Mouse (Mus musculus) heart, embryonic 16.5 days (tissue): ENCODE results near the gene Itpr1. TPM values are rescaled to one million over a fixed set of nuclear protein-coding genes. Genes with fewer than 3 reads are reported as not detected.

Experiments used
- ATAC-seq: fragments of 200-750 bp; cut with Nextera tagmentation; replicated peaks from 2 replicates; pipeline ENCODE4 v1.8.0; 2017; ENCODE audit warnings: moderate number of reproducible peaks; ENCODE audit not compliant: insufficient read depth, low FRiP score; ENCODE audit errors: extremely low read depth
- H3K27ac ChIP-seq: fragments of 300-500 bp; sonication (generic); 2 replicates; pipeline ENCODE4 v1.5.1; 2014; ENCODE audit warnings: mild to moderate bottlenecking, low read length, control low read depth, moderate library complexity
- H3K27me3 ChIP-seq: fragments of 300-500 bp; sonication (generic); 2 replicates; pipeline ENCODE4 v1.6.1; 2014; ENCODE audit warnings: low read length, mixed read lengths; ENCODE audit not compliant: control insufficient read depth, insufficient read depth
- H3K36me3 ChIP-seq: fragments of 300-500 bp; sonication (generic); 2 replicates; pipeline ENCODE4 v1.6.1; 2014; ENCODE audit not compliant: control insufficient read depth, insufficient read depth
- H3K4me1 ChIP-seq: fragments of 300-500 bp; sonication (generic); 2 replicates; pipeline ENCODE4 v1.6.1; 2014; ENCODE audit warnings: low read length, mixed read lengths; ENCODE audit not compliant: control insufficient read depth, insufficient read depth
- H3K4me2 ChIP-seq: fragments of 300-500 bp; sonication (generic); 2 replicates; pipeline ENCODE4 v1.6.1; 2014; ENCODE audit warnings: low read depth, mild to moderate bottlenecking, control low read depth, low read length
- H3K4me3 ChIP-seq: fragments of 300-500 bp; sonication (generic); 2 replicates; pipeline ENCODE4 v1.5.1; 2014; ENCODE audit warnings: mild to moderate bottlenecking, control low read depth, low read length
- H3K9ac ChIP-seq: fragments of 300-500 bp; sonication (generic); 2 replicates; pipeline ENCODE4 v1.6.1; 2014; ENCODE audit warnings: low read length, control low read depth
- H3K9me3 ChIP-seq: fragments of 300-500 bp; sonication (generic); replicated peaks from 2 replicates; pipeline ENCODE4 v1.6.1; 2016; ENCODE audit warnings: low read length; ENCODE audit not compliant: control insufficient read depth
- WGBS: fragments of 180-500 bp; shearing (Covaris S2); extraction: QIAGEN DNeasy Blood & Tissue Kit; methylation state at CpG from one replicate; pipeline ENCODE4 v1.1.7; 2014; 5-methylcytosine and 5-hydroxymethylcytosine counted together
- polyA plus RNA-seq: library from polyadenylated mRNA; unstranded; fragments of >200 nt; fragmentation: Nextera tagmentation; extraction: Ambion mirVana; gene quantifications from 2 replicates; pipeline ENCODE4 v1.2.1, GENCODE M21; 2015

Gene Itpr1
- polyA plus RNA-seq, 1 experiment from 2014 or later = 10.8 TPM

DNA sequence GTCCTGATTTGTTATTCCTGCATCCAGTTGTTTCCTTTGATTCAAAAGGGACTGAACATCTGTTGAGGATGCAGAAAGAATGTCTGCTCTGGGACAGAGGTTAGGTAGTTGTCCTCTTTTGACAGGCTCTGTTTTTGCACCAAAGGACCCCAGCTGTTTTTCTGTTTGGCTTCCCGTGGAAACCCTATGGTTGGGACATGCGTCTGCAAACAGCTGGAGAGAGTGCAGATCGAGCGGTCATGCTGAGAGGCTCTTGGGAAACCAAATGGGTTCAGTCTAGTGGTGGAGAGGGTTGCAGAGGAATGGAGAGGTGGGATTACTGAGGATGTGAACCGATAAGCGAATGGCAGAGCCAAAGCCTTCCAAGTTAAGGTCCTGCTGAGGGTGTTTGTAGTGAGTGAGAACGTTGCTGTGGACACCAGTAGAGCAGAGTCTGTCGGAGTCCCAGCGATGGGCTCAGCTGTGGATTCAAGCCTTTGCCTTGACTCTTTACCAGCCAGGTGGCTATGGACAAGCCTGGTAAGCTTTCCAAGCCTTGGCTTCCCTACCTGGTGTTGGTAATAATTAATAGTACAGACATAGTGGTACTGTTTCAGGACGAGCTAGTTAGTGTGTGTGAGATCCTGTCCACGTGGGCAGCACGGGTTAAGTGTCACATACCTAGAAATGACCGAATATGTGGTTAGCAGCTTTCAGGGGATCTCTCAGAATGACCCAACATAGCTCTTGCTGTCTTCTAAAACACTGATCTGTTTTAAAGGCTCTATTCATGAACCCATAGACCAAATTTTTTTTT lies 39.9 kb downstream of the Itpr1 start:
- Histone ChIP-seq H3K27me3 (no peaks in the 10 kb centered on the region), H3K9me3 (no peaks in the 10 kb centered on the region), H3K4me3 (no peak overlapping the region), H3K36me3 (no peaks in the 10 kb centered on the region), H3K27ac (no peak overlapping the region), H3K4me2 (no peak overlapping the region), H3K9ac (no peak overlapping the region), H3K4me1 (peaks cover 46% of the 10 kb centered on the region)
- ATAC-seq = no peak
- 72% methylated on average over 13 of the region's 13 CpGs for WGBS

DNA sequence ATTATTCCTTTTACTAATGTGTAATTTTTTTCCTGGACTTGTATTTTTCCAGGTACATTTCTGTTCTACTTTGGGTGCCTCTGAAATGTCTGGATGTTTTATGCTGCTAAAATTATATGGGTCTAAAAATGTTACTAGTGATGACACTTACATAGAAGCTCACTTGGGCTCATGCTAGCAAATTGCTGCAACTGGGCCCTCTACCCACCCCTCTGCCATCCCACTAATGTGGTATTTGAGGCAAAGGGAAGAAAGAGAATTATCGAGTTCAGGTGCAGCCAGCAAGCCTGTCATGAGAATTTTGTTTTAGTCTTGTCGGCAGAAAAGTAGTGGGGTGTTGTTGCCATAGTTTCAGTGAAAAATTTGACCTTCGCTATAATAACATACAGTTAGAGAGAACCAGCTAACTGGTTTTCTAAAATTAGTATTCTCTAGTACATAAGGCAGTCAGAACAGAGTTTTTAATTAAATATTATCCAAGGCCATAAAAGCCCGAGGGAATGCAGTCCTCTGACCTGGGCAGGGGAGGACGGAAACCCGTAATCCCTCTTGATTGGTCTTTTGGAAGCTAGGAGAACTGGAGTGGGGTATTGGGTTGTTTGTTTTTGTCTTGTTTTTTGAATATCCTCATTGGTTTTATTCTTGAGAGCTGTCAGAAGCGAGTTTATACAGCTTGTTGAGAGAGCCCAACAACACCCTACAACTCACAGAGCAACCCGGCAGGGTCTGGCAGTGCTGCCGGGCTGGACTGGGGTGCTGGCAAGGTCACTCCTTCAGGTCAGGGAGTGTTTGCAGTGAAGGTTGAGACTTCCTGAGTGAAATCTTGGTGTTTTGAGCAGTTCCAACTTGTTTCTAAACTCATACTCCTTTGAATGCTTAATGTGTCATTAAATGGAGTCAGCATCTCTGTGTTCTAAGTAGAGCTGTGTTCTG lies 41.5 kb downstream of the Itpr1 start:
- no peak for ATAC-seq
- Histone ChIP-seq H3K4me1 (peaks cover 35% of the 10 kb centered on the region), H3K27me3 (no peaks in the 10 kb centered on the region), H3K27ac (no peak overlapping the region), H3K4me3 (no peak overlapping the region), H3K4me2 (no peak overlapping the region), H3K36me3 (no peaks in the 10 kb centered on the region), H3K9ac (no peak overlapping the region), H3K9me3 (no peaks in the 10 kb centered on the region)
- 72% methylated on average over 9 of the region's 9 CpGs for WGBS

DNA sequence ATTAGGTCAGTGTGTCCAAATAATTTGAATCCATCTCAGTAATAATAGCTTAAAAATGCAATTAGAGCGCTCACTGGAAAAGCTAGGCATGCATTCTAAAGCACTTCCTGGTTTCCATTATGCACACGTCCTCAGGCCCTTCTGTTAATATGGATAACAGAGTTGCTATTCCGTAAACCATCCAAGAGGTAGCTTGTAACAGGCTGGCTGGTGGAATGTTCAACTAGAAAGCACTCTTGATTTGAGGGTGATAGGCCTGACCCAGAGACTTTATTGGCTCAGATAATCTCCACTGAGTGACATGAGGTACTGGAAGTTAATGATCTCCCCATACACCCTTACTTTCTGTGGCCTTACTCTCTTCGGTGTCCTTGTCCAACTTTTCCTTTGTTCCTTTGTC lies 43.0 kb downstream of the Itpr1 start:
- Histone ChIP-seq H3K9ac (no peak overlapping the region), H3K27ac (0 out of 2 replicates have a peak overlapping the region, but pooled peaks have one; percentile 37), H3K9me3 (no peaks in the 10 kb centered on the region), H3K4me1 (peaks cover 41% of the 10 kb centered on the region), H3K4me2 (no peak overlapping the region), H3K4me3 (no peak overlapping the region), H3K27me3 (no peaks in the 10 kb centered on the region), H3K36me3 (no peaks in the 10 kb centered on the region)
- ATAC-seq = no peak
- 45% methylated on average over 4 of the region's 4 CpGs for WGBS

DNA sequence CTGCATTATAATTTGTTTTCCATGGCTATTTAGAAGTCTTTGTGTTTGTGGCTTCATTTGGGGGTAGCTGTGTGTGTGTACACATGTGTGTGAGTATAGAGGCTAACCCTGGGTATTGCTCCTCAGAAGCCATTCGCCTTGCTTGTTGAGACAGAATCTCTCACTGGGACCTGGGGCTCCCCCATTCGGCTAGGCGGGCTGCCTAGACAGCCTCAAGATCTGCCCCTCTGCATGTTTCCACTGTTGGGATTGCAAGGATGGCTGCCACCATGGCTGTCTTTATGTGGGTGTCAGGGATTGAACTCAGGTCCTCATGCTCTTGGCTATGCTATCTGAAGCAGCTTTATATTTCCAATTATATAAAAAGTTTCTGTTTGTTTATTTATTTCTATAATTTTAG lies 44.3 kb downstream of the Itpr1 start:
- Histone ChIP-seq H3K9me3 (no peaks in the 10 kb centered on the region), H3K4me1 (peaks cover 44% of the 10 kb centered on the region), H3K36me3 (no peaks in the 10 kb centered on the region), H3K27me3 (no peaks in the 10 kb centered on the region), H3K9ac (no peak overlapping the region), H3K27ac (no peak overlapping the region), H3K4me2 (no peak overlapping the region), H3K4me3 (no peak overlapping the region)
- no peak for ATAC-seq
- WGBS = 82% methylated on average over 3 of the region's 3 CpGs

DNA sequence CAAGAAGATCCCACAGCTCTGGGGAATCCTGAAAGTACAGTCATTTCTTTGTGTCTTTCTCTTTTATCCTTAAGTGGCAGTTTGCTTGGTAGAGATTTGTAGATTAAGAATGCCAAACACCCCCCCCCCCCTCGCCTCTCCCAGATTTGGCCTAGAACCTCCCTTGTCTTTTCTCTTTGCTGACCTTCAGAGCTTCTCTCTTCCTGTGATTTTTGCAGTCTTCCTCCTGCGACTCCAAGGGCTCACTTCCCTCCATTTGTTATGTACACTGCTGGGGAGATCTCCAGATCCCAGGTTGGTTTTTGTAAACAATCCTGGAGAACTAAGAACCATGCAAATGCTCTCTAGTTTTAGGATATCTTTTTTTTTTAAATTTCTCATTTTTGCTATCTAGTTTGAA lies 45.7 kb downstream of the Itpr1 start:
- no peaks in the 10 kb centered on the region for H3K9me3 ChIP-seq
- H3K4me1 ChIP-seq = peaks cover 43% of the 10 kb centered on the region
- no peak overlapping the region for H3K9ac ChIP-seq
- no peak overlapping the region for H3K4me3 ChIP-seq
- H3K36me3 ChIP-seq = no peaks in the 10 kb centered on the region
- no peaks in the 10 kb centered on the region for H3K27me3 ChIP-seq
- no peak for ATAC-seq
- no peak overlapping the region for H3K27ac ChIP-seq
- 69% methylated on average over 2 of the region's 2 CpGs for WGBS
- no peak overlapping the region for H3K4me2 ChIP-seq

DNA sequence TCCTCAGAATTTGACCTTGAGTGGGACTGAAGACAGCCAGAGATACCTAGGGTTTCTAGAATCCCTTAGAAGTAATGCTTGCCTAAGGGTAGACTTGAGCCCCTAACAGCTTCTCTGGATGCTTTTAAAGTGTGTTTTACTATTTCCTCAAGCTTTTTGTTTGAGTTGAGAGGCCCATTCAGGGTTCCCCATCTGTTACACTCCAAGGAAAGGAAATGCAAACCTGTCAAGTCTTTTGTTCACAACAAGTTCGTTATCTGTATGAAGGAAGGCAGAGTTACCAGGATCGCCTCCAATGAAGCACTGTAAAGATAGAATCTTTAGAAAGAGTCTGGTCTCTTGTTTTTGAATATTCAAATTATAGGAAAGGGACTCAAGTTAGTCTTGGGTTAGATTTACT lies 46.8 kb downstream of the Itpr1 start:
- no peak overlapping the region for H3K9ac ChIP-seq
- H3K4me3 ChIP-seq = no peak overlapping the region
- no peak overlapping the region for H3K4me2 ChIP-seq
- no peaks in the 10 kb centered on the region for H3K9me3 ChIP-seq
- ATAC-seq = no peak
- H3K4me1 ChIP-seq = peaks cover 39% of the 10 kb centered on the region
- H3K27ac ChIP-seq = 0 out of 2 replicates have a peak overlapping the region, but pooled peaks have one; percentile 12
- no peaks in the 10 kb centered on the region for H3K27me3 ChIP-seq
- 25% methylated on average over 2 of the region's 2 CpGs for WGBS
- H3K36me3 ChIP-seq = no peaks in the 10 kb centered on the region

DNA sequence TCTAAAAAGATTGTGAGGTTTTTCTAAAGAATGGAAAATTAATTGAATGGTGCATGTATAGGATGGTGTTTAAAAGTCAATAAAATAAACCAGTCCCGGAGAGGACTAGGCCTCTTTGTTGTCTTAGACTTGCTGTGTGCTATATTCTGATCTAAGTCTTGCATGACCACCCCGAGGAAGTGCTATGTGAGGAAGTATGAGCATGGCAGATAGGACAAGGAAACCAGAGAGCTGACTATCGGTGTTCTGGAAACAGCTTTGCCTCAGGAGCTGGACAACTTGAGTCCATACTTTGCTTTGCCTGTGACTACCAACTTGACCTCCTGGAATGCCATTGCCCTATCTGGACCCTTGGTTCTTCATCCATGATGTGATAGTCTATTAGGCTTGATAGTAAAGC lies 48.6 kb downstream of the Itpr1 start:
- Histone ChIP-seq H3K9me3 (no peaks in the 10 kb centered on the region), H3K4me3 (no peak overlapping the region), H3K36me3 (no peaks in the 10 kb centered on the region), H3K4me2 (no peak overlapping the region), H3K27me3 (no peaks in the 10 kb centered on the region), H3K4me1 (peaks cover 24% of the 10 kb centered on the region), H3K9ac (no peak overlapping the region), H3K27ac (no peak overlapping the region)
- WGBS = 72% methylated on average over 3 of the region's 3 CpGs
- ATAC-seq = no peak

DNA sequence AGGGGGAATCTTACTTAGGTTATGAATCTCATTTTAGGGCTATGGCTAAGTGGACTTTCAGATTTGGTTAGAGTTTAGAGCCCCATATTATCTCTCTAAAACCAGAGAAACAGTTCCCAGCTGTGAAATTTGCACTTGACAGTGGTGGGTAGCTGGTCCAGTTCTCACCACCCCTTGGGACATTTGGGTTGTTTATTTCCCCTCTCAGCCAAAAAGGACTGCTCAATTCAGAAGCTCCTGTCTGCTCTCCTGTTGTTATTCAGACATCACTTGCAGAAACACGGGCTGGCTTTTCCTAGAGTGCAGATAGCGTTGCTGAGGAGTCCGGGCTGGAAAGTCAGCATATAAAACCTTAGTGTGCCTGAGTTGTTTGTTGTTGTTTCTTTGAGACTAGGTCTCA lies 51.3 kb downstream of the Itpr1 start:
- Histone ChIP-seq H3K4me2 (no peak overlapping the region), H3K36me3 (no peaks in the 10 kb centered on the region), H3K4me3 (no peak overlapping the region), H3K27ac (no peak overlapping the region), H3K9me3 (no peaks in the 10 kb centered on the region), H3K4me1 (peaks cover 21% of the 10 kb centered on the region), H3K9ac (no peak overlapping the region), H3K27me3 (no peaks in the 10 kb centered on the region)
- 54% methylated on average over 3 of the region's 3 CpGs for WGBS
- ATAC-seq = no peak

DNA sequence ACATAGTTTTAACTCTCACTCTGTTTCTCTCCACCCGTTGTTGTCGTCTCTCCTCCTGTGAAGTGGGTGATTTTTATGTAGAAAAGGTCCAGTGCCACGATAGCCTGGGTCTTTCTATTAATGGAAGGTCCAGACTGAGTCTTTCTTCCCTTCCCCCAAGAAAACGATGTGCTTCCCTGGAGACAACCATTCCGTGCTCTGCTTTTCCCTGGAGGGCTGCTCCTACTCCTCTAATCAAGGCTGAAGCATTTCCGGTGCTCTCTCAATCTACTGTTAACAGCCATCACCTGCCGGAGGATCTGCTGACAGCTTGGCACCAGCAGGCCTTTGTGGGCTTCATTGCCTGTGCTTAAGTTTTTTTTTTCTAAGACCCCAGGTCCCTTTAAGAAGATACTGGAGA lies 60.6 kb downstream of the Itpr1 start:
- H3K36me3 ChIP-seq = no peaks in the 10 kb centered on the region
- H3K4me1 ChIP-seq = peaks cover 31% of the 10 kb centered on the region
- H3K27me3 ChIP-seq = no peaks in the 10 kb centered on the region
- H3K4me2 ChIP-seq = peak overlapping the region; percentile 6
- H3K27ac ChIP-seq = peak overlapping the region; percentile 56; the same call in 1 of the 2 replicates
- peak; percentile 45; the same call in 1 of the 2 replicates for ATAC-seq
- 27% methylated on average over 7 of the region's 7 CpGs for WGBS
- H3K4me3 ChIP-seq = no peak overlapping the region
- no peak overlapping the region for H3K9ac ChIP-seq
- no peaks in the 10 kb centered on the region for H3K9me3 ChIP-seq
